Mouse (Mus musculus) CD4-positive, CD25-positive, alpha-beta regulatory T cell, adult 9 weeks (primary cell): ENCODE data around the gene Rad51. TPM values are rescaled to one million over a fixed set of nuclear protein-coding genes. Genes with fewer than 3 reads are reported as not detected.

Experiments used
- polyA plus RNA-seq: library from polyadenylated mRNA; unstranded; fragments of 100-300 nt; shearing (Covaris generic); gene quantifications from one replicate; pipeline ENCODE4 v1.2.1, GENCODE M21; 2017

Gene Rad51
- polyA plus RNA-seq: 6.8 TPM

GRCm38 (mm10) chr2:119112438-119113112 is at the start of gene Rad51:
Gene Rad51, plus strand, starts transcription at chr2:119112793.

DNA sequence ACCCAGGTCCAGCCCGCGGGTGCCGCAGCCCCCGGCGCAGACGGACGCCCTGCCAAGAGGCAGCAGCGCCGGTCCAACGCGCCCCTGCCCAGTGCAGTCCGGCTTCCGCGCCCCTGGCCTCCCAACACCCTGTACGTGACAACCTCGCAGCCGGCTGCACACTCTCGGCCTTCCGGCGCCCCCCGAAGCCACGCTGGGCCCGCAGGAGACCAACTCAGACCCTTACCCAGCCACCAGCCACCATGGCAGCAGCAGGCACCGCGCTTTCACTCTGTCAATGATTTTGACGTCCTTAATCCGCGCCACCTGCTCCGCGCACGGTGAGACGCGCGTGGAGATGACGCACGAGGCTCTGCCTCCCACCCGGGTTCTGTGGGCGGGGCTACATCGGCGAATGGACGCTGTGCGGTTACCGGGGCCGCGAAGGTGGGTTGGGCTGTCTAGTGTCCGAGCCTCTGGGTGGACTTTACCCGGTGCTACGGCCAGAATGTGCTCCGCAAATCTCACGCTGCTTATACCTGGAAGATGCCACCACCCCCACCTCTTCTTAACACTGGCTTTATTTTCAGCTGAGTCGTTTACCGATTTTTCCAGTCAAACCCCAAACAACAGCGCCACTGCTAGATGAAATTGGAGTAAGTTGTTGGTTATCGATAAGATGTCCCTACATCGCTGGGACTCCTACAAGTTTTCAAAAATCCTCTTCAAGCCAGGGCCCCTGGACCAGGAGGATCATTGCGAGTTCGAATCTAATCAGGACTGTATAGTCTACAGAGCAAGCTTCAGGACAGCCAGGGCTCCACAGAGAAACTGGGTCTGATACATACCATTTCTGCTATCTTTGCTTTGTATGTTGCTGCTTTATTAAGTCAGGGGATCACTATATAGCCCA is 44.3 kb downstream of the Rad51 start, which contains the start of gene Rmdn3:
Gene Rmdn3, minus strand, starts transcription at position 354 of the 892 bp plus-strand sequence.

GRCm38 (mm10) chr2:119166901-119167865 is 54.6 kb downstream of the Rad51 start, which contains the start of gene Gchfr:
Gene Gchfr, plus strand, starts transcription at chr2:119167773.

DNA sequence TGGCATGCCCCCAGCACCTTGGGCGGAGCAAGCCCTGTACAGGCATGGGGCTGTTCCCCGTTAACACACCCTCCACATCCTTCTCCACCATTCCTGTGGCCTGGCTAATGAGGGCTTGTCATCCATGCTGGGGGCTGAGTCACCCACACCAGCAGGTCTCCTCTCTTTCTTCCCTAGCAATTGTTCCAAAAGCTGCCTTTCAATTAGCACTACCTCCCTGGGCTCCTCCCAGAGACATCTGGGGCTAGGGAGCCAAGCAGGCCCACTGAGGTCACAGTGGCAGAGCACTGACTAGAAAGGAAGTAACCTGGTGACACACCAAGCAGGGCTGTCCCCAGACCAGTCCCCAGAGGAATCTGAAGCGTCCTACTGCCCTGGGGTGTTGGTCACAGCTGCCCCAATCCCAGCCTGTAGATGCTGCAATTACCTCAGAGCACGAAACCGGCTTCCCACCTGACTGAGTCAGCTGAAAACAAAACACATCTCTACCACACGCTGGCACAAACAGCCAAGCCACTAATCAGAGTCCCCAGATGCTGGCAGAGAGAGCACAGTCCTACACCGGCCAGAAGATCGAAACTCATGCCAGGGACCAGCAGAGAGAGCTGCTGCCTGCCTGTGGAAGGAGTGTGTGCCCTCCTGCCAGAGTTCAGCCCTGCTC is 61.5 kb downstream of the Rad51 start, which contains the start of gene Gm14137:
Gene Gm14137, plus strand, starts transcription at position 519 of the 661 bp plus-strand sequence.

Other genes starting within 250 kb of the Rad51 start
- gene Bahd1, start 212.4 kb upstream of the Rad51 start, polyA plus RNA-seq: 1.3 TPM
- 3.0 TPM for gene Chst14, start 186.3 kb upstream of the Rad51 start, polyA plus RNA-seq
- gene Ccdc32, start 83.4 kb upstream of the Rad51 start, polyA plus RNA-seq: 27.4 TPM
- 2.5 TPM for gene Rpusd2, start 78.0 kb upstream of the Rad51 start, polyA plus RNA-seq
- 2.3 TPM for gene Knl1, start 65.7 kb upstream of the Rad51 start, polyA plus RNA-seq
- gene Rmdn3, start 44.2 kb downstream of the Rad51 start, polyA plus RNA-seq: 30.7 TPM
- not detected for gene Gchfr, start 55.0 kb downstream of the Rad51 start, polyA plus RNA-seq
- gene Gm14137, start 61.7 kb downstream of the Rad51 start, polyA plus RNA-seq: 1.1 TPM
- gene Zfyve19, start 95.8 kb downstream of the Rad51 start, polyA plus RNA-seq: 57.0 TPM
- gene Dnajc17, start 96.0 kb downstream of the Rad51 start, polyA plus RNA-seq: 24.1 TPM
- gene Ppp1r14d, start 117.1 kb downstream of the Rad51 start, polyA plus RNA-seq: not detected
- not detected for gene Spint1, start 124.6 kb downstream of the Rad51 start, polyA plus RNA-seq
- gene Rhov, start 158.5 kb downstream of the Rad51 start, polyA plus RNA-seq: 0.21 TPM
- gene Vps18, start 175.9 kb downstream of the Rad51 start, polyA plus RNA-seq: 20.2 TPM
- not detected for gene Dll4, start 213.0 kb downstream of the Rad51 start, polyA plus RNA-seq
- 0.16 TPM for gene Chac1, start 238.4 kb downstream of the Rad51 start, polyA plus RNA-seq